Mouse (Mus musculus) brain, adult 10 weeks (tissue): Measurements from ENCODE around the gene Gm21822. TPM values are rescaled to one million over a fixed set of nuclear protein-coding genes. Genes with fewer than 3 reads are reported as not detected.

Experiments used
- polyA plus RNA-seq: library from polyadenylated mRNA; stranded (reverse); fragments of 350-450 nt; fragmentation: Illumina TruSeq; extraction: RNeasy Lipid Tissue Mini Kit (QIAGEN cat#74804); gene quantifications from one replicate; pipeline ENCODE4 v1.2.3, GENCODE M21; 2015; ENCODE audit warnings: low read depth, low replicate concordance

Gene Gm21822
- polyA plus RNA-seq: not detected

DNA sequence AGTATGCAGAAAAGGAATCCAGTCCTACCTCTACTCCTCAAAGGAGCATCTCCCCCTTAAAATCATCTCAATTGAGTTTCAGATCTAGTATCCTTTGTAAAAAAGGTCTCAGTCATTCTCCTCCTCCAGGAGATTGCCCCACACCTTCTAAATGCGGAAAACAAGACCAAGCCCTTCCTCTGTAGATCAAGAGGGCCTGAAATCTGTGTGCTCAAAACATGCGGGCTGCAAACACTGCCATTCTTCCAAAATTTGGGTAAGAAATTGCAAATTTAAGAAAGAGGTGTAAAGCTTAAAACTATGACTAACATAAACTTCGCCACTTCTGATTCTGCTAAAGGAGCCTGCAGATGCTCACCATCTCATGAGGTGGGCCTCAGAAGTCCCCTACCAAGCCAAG, at the start of gene Gm21822:
Gm21822 (plus strand) TSS at position 301 of the 400 bp plus-strand sequence.

